In the genomic region with DNA sequence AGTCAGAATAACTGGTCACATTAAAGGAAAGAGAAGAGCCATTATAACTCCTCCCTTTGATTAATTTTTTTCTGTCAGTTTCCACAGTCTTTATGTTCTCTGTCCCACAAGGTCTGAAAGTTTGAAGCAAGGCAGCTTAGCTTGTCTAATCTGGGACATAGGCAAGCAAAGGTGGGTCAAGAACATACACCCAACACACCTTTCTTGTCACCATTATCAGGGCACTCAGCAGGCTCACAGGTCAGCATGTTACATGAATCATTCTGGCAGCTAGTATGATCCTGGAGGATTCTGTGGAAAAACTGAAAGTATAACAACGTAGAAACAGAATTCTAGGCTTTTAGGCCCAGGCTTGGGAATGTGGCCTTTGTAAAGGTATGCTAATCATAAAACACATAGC, we compare ENCODE assay signal across 18 mouse cellular contexts.
"Had no signal": no experiment of that assay in that cellular context is flagged by ENCODE, and none has a peak within 500 bp of the region (broad histone marks: within the 10 kb centered on the region; RNA-seq: fewer than 3 reads in every experiment).

No protein-coding gene starts in this region.

- H3K9ac ChIP-seq: liver, postnatal 0 days; lung, embryonic 15.5 days; midbrain, embryonic 13.5 days; midbrain, embryonic 15.5 days; neural tube, embryonic 12.5 days had no signal

- H3K4me1 ChIP-seq: lung, embryonic 15.5 days; megakaryocyte, embryonic 14.5 days; midbrain, embryonic 13.5 days; midbrain, embryonic 15.5 days; neural tube, embryonic 12.5 days had no signal

- H3K27me3 ChIP-seq: lung, embryonic 15.5 days; megakaryocyte, embryonic 14.5 days; midbrain, embryonic 13.5 days; midbrain, embryonic 15.5 days; neural tube, embryonic 12.5 days had no signal

- H3K4me3 ChIP-seq: lung, embryonic 15.5 days; megakaryocyte, embryonic 14.5 days; midbrain, embryonic 13.5 days; midbrain, embryonic 15.5 days; neural tube, embryonic 12.5 days had no signal

- H3K27ac ChIP-seq: lung, embryonic 15.5 days; macrophage; midbrain, embryonic 13.5 days; midbrain, embryonic 15.5 days; neural tube, embryonic 12.5 days had no signal

- H3K36me3 ChIP-seq: lung, embryonic 15.5 days; midbrain, embryonic 13.5 days; midbrain, embryonic 15.5 days; neural tube, embryonic 12.5 days had no signal

- H3K9me3 ChIP-seq: lung, embryonic 15.5 days; megakaryocyte, embryonic 14.5 days; midbrain, embryonic 13.5 days; midbrain, embryonic 15.5 days; neural tube, embryonic 12.5 days had no signal

- DNase-seq: liver, postnatal 0 days; lung, adult 2 months; lung, postnatal 14 days; lung, postnatal 36 days; retina, postnatal 1 day; right cerebral cortex, adult 18-20 months; right cerebral cortex, postnatal 25 days; right cerebral cortex, postnatal 4 days; spleen, adult 18-20 months; thymus, adult 2 months; thymus, postnatal 25 days; thymus, postnatal 4 days had no signal
